Mouse (Mus musculus): ENCODE measurements around the gene Zbtb8os. TPM values are rescaled to one million over a fixed set of nuclear protein-coding genes. Genes with fewer than 3 reads are reported as not detected.

Zbtb8os gene
- polyA plus RNA-seq, 1 experiment from 2014 or later: 56.5 TPM

GRCm38 (mm10) chr4:129385685-129386084, 50.2 kb downstream of the Zbtb8os start:
- no peaks in the 10 kb centered on the region for H3K9me3 ChIP-seq (replicated peaks; ENCODE audit: control insufficient read depth, low read length)
- no peak overlapping the region for H3K4me2 ChIP-seq
- H3K27me3 ChIP-seq (ENCODE audit: control insufficient read depth, insufficient read depth, low read length): no peaks in the 10 kb centered on the region
- ATAC-seq (replicated peaks; ENCODE audit: insufficient number of reproducible peaks, low FRiP score, low TSS enrichment): no peak
- no peak overlapping the region for H3K27ac ChIP-seq (ENCODE audit: low read depth, low read length)
- WGBS (ENCODE audit: insufficient replicate concordance): 84% methylated on average over 11 of the region's 11 CpGs
- no peak overlapping the region for H3K9ac ChIP-seq (ENCODE audit: low read depth, low read length)
- H3K36me3 ChIP-seq (ENCODE audit: control insufficient read depth, insufficient read depth, low read length): no peaks in the 10 kb centered on the region
- no peak overlapping the region for H3K4me3 ChIP-seq (ENCODE audit: low read depth, low read length)
- H3K4me1 ChIP-seq (ENCODE audit: control insufficient read depth, insufficient read depth, low read length): no peaks in the 10 kb centered on the region

DNA sequence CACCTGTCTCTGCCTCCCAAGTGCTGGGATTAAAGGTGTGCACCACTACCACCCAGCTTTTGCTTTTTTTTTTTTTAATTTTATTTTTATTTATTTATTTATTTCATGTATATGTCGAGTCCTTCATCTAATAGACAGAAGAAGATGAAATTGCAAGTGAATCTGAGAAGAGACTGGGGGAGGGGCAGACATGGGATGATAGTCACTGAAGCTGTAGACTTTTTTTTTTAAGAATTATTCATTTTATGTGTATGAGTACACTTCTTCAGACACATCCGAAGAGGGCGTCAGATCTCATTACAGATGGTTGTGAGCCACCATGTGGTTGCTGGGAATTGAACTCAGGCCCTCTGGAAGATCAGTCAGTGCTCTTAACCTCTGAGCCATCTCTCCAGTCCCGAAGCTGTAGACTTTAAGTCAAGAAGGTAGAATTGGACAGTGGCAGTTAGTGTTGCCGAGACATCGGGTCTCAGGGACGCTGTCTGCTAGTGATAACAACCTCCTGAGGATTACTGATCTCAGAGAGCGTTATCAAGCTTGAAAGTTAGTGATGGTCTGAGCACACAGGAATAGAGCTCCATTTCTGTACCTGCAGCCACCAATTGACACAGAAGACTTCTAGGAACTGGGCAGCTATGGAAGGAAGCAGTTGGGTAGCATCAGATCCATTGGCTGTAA, 50.9 kb downstream of the Zbtb8os start:
- H3K9ac ChIP-seq (ENCODE audit: low read depth, low read length): no peak overlapping the region

DNA sequence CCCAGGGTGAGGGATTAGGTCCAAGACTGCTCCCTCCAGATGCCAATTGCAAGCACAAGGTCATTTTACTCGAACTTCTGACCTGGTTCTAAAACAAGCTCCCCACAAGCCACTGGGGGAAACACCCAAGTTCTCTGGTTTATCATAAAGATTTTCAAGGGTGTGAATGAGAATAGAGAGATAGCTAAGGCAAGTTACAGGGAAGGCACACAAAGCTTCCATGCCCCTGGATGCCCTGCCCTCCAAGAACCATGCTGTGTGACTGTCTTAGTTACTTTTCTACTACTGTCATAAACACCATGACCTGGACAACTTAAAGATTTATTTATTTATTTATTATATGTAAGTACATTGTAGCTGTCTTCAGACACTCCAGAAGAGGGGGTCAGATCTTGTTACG, 51.5 kb downstream of the Zbtb8os start:
- no peaks in the 10 kb centered on the region for H3K36me3 ChIP-seq (ENCODE audit: control insufficient read depth, insufficient read depth, low read length)
- H3K27ac ChIP-seq (ENCODE audit: low read depth, low read length): no peak overlapping the region
- no peak overlapping the region for H3K4me2 ChIP-seq
- no peaks in the 10 kb centered on the region for H3K9me3 ChIP-seq (replicated peaks; ENCODE audit: control insufficient read depth, low read length)
- H3K27me3 ChIP-seq (ENCODE audit: control insufficient read depth, insufficient read depth, low read length): no peaks in the 10 kb centered on the region
- no peak for ATAC-seq (replicated peaks; ENCODE audit: insufficient number of reproducible peaks, low FRiP score, low TSS enrichment)
- WGBS (ENCODE audit: insufficient replicate concordance): 41% methylated on average over 1 of the region's 2 CpGs
- H3K9ac ChIP-seq (ENCODE audit: low read depth, low read length): no peak overlapping the region
- no peak overlapping the region for H3K4me3 ChIP-seq (ENCODE audit: low read depth, low read length)
- no peaks in the 10 kb centered on the region for H3K4me1 ChIP-seq (ENCODE audit: control insufficient read depth, insufficient read depth, low read length)

More for the DNA sequence above, 50.9 kb downstream of the Zbtb8os start:
- Histone ChIP-seq H3K27me3 (ENCODE audit: control insufficient read depth, insufficient read depth, low read length) (no peaks in the 10 kb centered on the region), H3K27ac (ENCODE audit: low read depth, low read length) (no peak overlapping the region), H3K4me1 (ENCODE audit: control insufficient read depth, insufficient read depth, low read length) (no peaks in the 10 kb centered on the region), H3K9me3 (replicated peaks; ENCODE audit: control insufficient read depth, low read length) (no peaks in the 10 kb centered on the region), H3K36me3 (ENCODE audit: control insufficient read depth, insufficient read depth, low read length) (no peaks in the 10 kb centered on the region), H3K4me3 (ENCODE audit: low read depth, low read length) (no peak overlapping the region), H3K4me2 (no peak overlapping the region)
- WGBS (ENCODE audit: insufficient replicate concordance): 70% methylated on average over 8 of the region's 8 CpGs
- ATAC-seq (replicated peaks; ENCODE audit: insufficient number of reproducible peaks, low FRiP score, low TSS enrichment): no peak

DNA sequence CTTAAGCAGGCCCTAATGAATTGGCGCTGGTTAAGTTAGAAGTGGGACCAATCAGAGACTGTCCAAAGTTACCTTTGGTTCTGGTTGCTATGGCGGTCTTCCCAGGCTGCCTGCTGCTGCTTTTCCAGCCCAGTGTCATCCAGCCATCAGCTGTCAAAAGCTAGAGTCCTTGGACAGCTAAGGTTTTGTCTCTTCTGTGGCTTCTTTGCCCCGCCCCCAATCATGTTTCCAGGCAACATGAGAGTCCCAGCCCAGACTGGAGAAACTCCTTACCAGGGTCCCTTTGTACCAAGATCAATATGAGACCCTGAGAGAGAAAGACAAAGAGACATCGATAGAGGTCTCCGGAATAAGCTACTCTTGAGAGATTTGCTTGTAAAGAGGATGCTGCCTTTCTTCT, 52.9 kb downstream of the Zbtb8os start:
- Histone ChIP-seq H3K9me3 (replicated peaks; ENCODE audit: control insufficient read depth, low read length) (no peaks in the 10 kb centered on the region), H3K36me3 (ENCODE audit: control insufficient read depth, insufficient read depth, low read length) (no peaks in the 10 kb centered on the region), H3K27me3 (ENCODE audit: control insufficient read depth, insufficient read depth, low read length) (no peaks in the 10 kb centered on the region), H3K27ac (ENCODE audit: low read depth, low read length) (no peak overlapping the region), H3K4me3 (ENCODE audit: low read depth, low read length) (no peak overlapping the region), H3K9ac (ENCODE audit: low read depth, low read length) (no peak overlapping the region), H3K4me2 (no peak overlapping the region), H3K4me1 (ENCODE audit: control insufficient read depth, insufficient read depth, low read length) (no peaks in the 10 kb centered on the region)
- ATAC-seq (replicated peaks; ENCODE audit: insufficient number of reproducible peaks, low FRiP score, low TSS enrichment): no peak
- 82% methylated on average over 5 of the region's 5 CpGs for WGBS (ENCODE audit: insufficient replicate concordance)

- no peak for ATAC-seq (replicated peaks; ENCODE audit: insufficient number of reproducible peaks, low FRiP score, low TSS enrichment)
- Histone ChIP-seq H3K4me1 (ENCODE audit: control insufficient read depth, insufficient read depth, low read length) (no peaks in the 10 kb centered on the region), H3K4me3 (ENCODE audit: low read depth, low read length) (no peak overlapping the region), H3K9me3 (replicated peaks; ENCODE audit: control insufficient read depth, low read length) (no peaks in the 10 kb centered on the region), H3K27me3 (ENCODE audit: control insufficient read depth, insufficient read depth, low read length) (peaks cover 6% of the 10 kb centered on the region; the same call in 1 of the 2 replicates), H3K9ac (ENCODE audit: low read depth, low read length) (no peak overlapping the region), H3K4me2 (no peak overlapping the region), H3K27ac (ENCODE audit: low read depth, low read length) (no peak overlapping the region), H3K36me3 (ENCODE audit: control insufficient read depth, insufficient read depth, low read length) (no peaks in the 10 kb centered on the region)
- 74% methylated on average over 14 of the region's 14 CpGs for WGBS (ENCODE audit: insufficient replicate concordance)
Measured at GRCm38 (mm10) chr4:129390216-129390743, 54.8 kb downstream of the Zbtb8os start.

- Histone ChIP-seq H3K4me1 (ENCODE audit: control insufficient read depth, insufficient read depth, low read length) (no peaks in the 10 kb centered on the region), H3K9ac (ENCODE audit: low read depth, low read length) (no peak overlapping the region)
- WGBS (ENCODE audit: insufficient replicate concordance): 81% methylated on average over 7 of the region's 7 CpGs
Measured at GRCm38 (mm10) chr4:129390936-129391557, 55.6 kb downstream of the Zbtb8os start.

GRCm38 (mm10) chr4:129394089-129394870, 58.8 kb downstream of the Zbtb8os start:
- Histone ChIP-seq H3K4me3 (ENCODE audit: low read depth, low read length) (no peak overlapping the region), H3K9ac (ENCODE audit: low read depth, low read length) (no peak overlapping the region), H3K9me3 (replicated peaks; ENCODE audit: control insufficient read depth, low read length) (no peaks in the 10 kb centered on the region), H3K4me2 (no peak overlapping the region), H3K27ac (ENCODE audit: low read depth, low read length) (no peak overlapping the region), H3K27me3 (ENCODE audit: control insufficient read depth, insufficient read depth, low read length) (peaks cover 6% of the 10 kb centered on the region; the same call in 1 of the 2 replicates), H3K4me1 (ENCODE audit: control insufficient read depth, insufficient read depth, low read length) (no peaks in the 10 kb centered on the region), H3K36me3 (ENCODE audit: control insufficient read depth, insufficient read depth, low read length) (no peaks in the 10 kb centered on the region)
- 0 out of 2 replicates have a peak, but pooled peaks have one; percentile 42 for ATAC-seq (replicated peaks; ENCODE audit: insufficient number of reproducible peaks, low FRiP score, low TSS enrichment)
- WGBS (ENCODE audit: insufficient replicate concordance): 59% methylated on average over 12 of the region's 12 CpGs

More at GRCm38 (mm10) chr4:129390936-129391557, 55.6 kb downstream of the Zbtb8os start:
- Histone ChIP-seq H3K9me3 (replicated peaks; ENCODE audit: control insufficient read depth, low read length) (no peaks in the 10 kb centered on the region), H3K36me3 (ENCODE audit: control insufficient read depth, insufficient read depth, low read length) (no peaks in the 10 kb centered on the region), H3K4me2 (no peak overlapping the region), H3K27ac (ENCODE audit: low read depth, low read length) (no peak overlapping the region), H3K4me3 (ENCODE audit: low read depth, low read length) (no peak overlapping the region), H3K27me3 (ENCODE audit: control insufficient read depth, insufficient read depth, low read length) (peaks cover 6% of the 10 kb centered on the region; the same call in 1 of the 2 replicates)
- no peak for ATAC-seq (replicated peaks; ENCODE audit: insufficient number of reproducible peaks, low FRiP score, low TSS enrichment)

DNA sequence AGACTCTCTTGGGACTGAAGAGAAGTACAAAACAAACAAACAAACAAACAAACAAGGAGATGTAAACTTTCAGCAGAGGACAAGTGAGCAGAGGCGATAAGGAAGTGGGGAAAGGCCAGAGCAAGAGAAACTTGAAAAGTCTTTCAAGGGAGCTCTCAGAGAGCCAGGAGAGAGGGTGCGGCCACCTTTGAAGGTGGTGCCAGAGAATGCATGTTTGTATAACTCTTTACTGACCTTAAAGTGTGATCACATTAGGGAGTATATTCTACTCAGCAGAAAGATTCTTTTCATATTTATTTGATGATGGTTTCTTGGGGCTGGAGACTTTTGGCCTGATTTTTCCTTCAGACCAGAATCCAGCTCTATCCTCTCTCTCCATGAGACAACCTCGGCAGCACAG, 61.5 kb downstream of the Zbtb8os start:
- Histone ChIP-seq H3K27me3 (ENCODE audit: control insufficient read depth, insufficient read depth, low read length) (peaks cover 6% of the 10 kb centered on the region; the same call in 1 of the 2 replicates), H3K4me1 (ENCODE audit: control insufficient read depth, insufficient read depth, low read length) (no peaks in the 10 kb centered on the region), H3K9me3 (replicated peaks; ENCODE audit: control insufficient read depth, low read length) (no peaks in the 10 kb centered on the region), H3K4me2 (no peak overlapping the region), H3K36me3 (ENCODE audit: control insufficient read depth, insufficient read depth, low read length) (no peaks in the 10 kb centered on the region), H3K27ac (ENCODE audit: low read depth, low read length) (no peak overlapping the region), H3K9ac (ENCODE audit: low read depth, low read length) (no peak overlapping the region), H3K4me3 (ENCODE audit: low read depth, low read length) (no peak overlapping the region)
- no peak for ATAC-seq (replicated peaks; ENCODE audit: insufficient number of reproducible peaks, low FRiP score, low TSS enrichment)
- 77% methylated on average over 3 of the region's 3 CpGs for WGBS (ENCODE audit: insufficient replicate concordance)
